Mouse (Mus musculus) stomach, postnatal 0 days (tissue): ENCODE measurements around the gene Dlg2.

Source experiments
- CTCF ChIP-seq: IDR thresholded peaks from 2 replicates; pipeline ENCODE4 v1.5.1; 2016; ENCODE audit warnings: antibody characterized with exemption, low read depth, mild to moderate bottlenecking, moderate library complexity
- EP300 ChIP-seq: optimal IDR thresholded peaks from 2 replicates; pipeline ENCODE3; 2016; ENCODE audit warnings: antibody characterized with exemption

DNA sequence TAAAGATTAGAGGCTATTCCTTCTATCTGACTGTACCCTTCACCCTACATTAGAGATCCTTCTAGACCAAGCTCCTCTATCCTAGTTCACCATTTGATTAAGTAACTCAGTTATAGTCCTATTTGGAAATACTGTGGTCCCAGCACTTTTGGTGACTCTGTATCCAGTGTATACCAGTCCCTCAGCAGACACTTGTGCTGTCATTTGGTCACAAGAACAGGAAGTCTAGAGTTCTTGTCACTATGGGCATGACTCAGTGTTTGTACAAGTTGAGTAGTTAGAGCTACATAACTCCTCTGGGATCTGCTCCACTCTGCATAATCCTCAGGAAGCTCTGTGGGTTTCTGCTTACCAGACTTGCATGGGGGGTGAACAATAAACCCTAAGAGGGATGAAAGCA lies 1965.1 kb downstream of the Dlg2 start:
- TF ChIP-seq EP300 (no peak), CTCF (no peak)
